Mouse (Mus musculus): Measurements from ENCODE around the gene Brpf1. TPM values are rescaled to one million over a fixed set of nuclear protein-coding genes. Genes with fewer than 3 reads are reported as not detected.

Brpf1 gene
- total and polyA plus RNA-seq, 2 experiments from 2014 or later, result 12.3 to 34.4 TPM

GRCm38 (mm10) chr6:113302258-113302657, 4.7 kb upstream of the Brpf1 start:
- Histone ChIP-seq H3K9ac (replicated peaks; ENCODE audit: low read length) (no peak overlapping the region), H3K9me3 (ENCODE audit: low read length) (no peaks in the 10 kb centered on the region), H3K4me3 (ENCODE audit: low read length) (no peak overlapping the region), H3K36me3 (ENCODE audit: insufficient read depth, low read length) (no peaks in the 10 kb centered on the region), H3K27me3 (ENCODE audit: insufficient read depth, low read length) (no peaks in the 10 kb centered on the region), H3K4me2 (ENCODE audit: low read depth, low read length) (no peak overlapping the region), H3K4me1 (ENCODE audit: insufficient read depth, low read length) (0 out of 2 replicates have a peak, but pooled peaks cover 3% of the 10 kb centered on the region), H3K27ac (no peak overlapping the region)
- 29% methylated on average over 3 of the region's 3 CpGs for WGBS
- DNase-seq (ENCODE audit: low spot score), result peak; percentile 58
- ATAC-seq, result no peak
- TF ChIP-seq CTCF (IDR thresholded peaks at IDR 0.05; ENCODE audit: low read depth), result peak; percentile 64

GRCm38 (mm10) chr6:113306322-113306985, 483 bp upstream of the Brpf1 start:
- TF ChIP-seq CTCF (IDR thresholded peaks at IDR 0.05; ENCODE audit: low read depth), result no peak
- ATAC-seq (peak; percentile 98), DNase-seq (ENCODE audit: low spot score) (peak; percentile 99)
- peaks cover 10% of the 10 kb centered on the region; the same call in 1 of the 2 replicates for H3K4me1 ChIP-seq (ENCODE audit: insufficient read depth, low read length)
- peak overlapping the region; percentile 95 for H3K9ac ChIP-seq (replicated peaks; ENCODE audit: low read length)
- peak overlapping the region; percentile 99 for H3K27ac ChIP-seq
- H3K4me2 ChIP-seq (ENCODE audit: low read depth, low read length), result peak overlapping the region; percentile 99
- H3K9me3 ChIP-seq (ENCODE audit: low read length), result no peaks in the 10 kb centered on the region
- under 1% methylated on average over 50 of the region's 50 CpGs for WGBS
- peak overlapping the region; percentile 97 for H3K4me3 ChIP-seq (ENCODE audit: low read length)
- peaks cover 8% of the 10 kb centered on the region for H3K36me3 ChIP-seq (ENCODE audit: insufficient read depth, low read length)
- no peaks in the 10 kb centered on the region for H3K27me3 ChIP-seq (ENCODE audit: insufficient read depth, low read length)

- H3K9ac ChIP-seq (replicated peaks; ENCODE audit: low read length), result peak overlapping the region; percentile 95
- no peaks in the 10 kb centered on the region for H3K27me3 ChIP-seq (ENCODE audit: insufficient read depth, low read length)
- DNase-seq (ENCODE audit: low spot score), result peak; percentile 37
- H3K27ac ChIP-seq, result peak overlapping the region; percentile 99
- H3K4me3 ChIP-seq (ENCODE audit: low read length), result peak overlapping the region; percentile 97
- H3K36me3 ChIP-seq (ENCODE audit: insufficient read depth, low read length), result peaks cover 8% of the 10 kb centered on the region
- no peak for ATAC-seq
- TF ChIP-seq CTCF (IDR thresholded peaks at IDR 0.05; ENCODE audit: low read depth), result no peak
- H3K4me1 ChIP-seq (ENCODE audit: insufficient read depth, low read length), result peaks cover 10% of the 10 kb centered on the region; the same call in 1 of the 2 replicates
- no peaks in the 10 kb centered on the region for H3K9me3 ChIP-seq (ENCODE audit: low read length)
- under 1% methylated on average over 29 of the region's 34 CpGs for WGBS
- H3K4me2 ChIP-seq (ENCODE audit: low read depth, low read length), result peak overlapping the region; percentile 99
These were observed 664 bp downstream of the Brpf1 start for GRCm38 (mm10) chr6:113307481-113308121.

- TF ChIP-seq CTCF (IDR thresholded peaks at IDR 0.05; ENCODE audit: low read depth), result peak; percentile 59
- peaks cover 10% of the 10 kb centered on the region; the same call in 1 of the 2 replicates for H3K4me1 ChIP-seq (ENCODE audit: insufficient read depth, low read length)
- DNase-seq (ENCODE audit: low spot score) (peak; percentile 86), ATAC-seq (no peak)
- H3K36me3 ChIP-seq (ENCODE audit: insufficient read depth, low read length), result peaks cover 9% of the 10 kb centered on the region
- peak overlapping the region; percentile 99 for H3K4me2 ChIP-seq (ENCODE audit: low read depth, low read length)
- H3K27me3 ChIP-seq (ENCODE audit: insufficient read depth, low read length), result no peaks in the 10 kb centered on the region
- H3K9me3 ChIP-seq (ENCODE audit: low read length), result no peaks in the 10 kb centered on the region
- WGBS, result 17% methylated on average over 5 of the region's 5 CpGs
- H3K27ac ChIP-seq, result peak overlapping the region; percentile 99
- peak overlapping the region; percentile 97 for H3K4me3 ChIP-seq (ENCODE audit: low read length)
- peak overlapping the region; percentile 95 for H3K9ac ChIP-seq (replicated peaks; ENCODE audit: low read length)
These were observed 1.2 kb downstream of the Brpf1 start for GRCm38 (mm10) chr6:113308141-113308540.

- WGBS, result 91% methylated on average over 3 of the region's 3 CpGs
- TF ChIP-seq CTCF (IDR thresholded peaks at IDR 0.05; ENCODE audit: low read depth), result no peak
- Histone ChIP-seq H3K4me2 (ENCODE audit: low read depth, low read length) (no peak overlapping the region), H3K4me1 (ENCODE audit: insufficient read depth, low read length) (no peaks in the 10 kb centered on the region), H3K4me3 (ENCODE audit: low read length) (no peak overlapping the region), H3K9me3 (ENCODE audit: low read length) (no peaks in the 10 kb centered on the region), H3K27ac (no peak overlapping the region), H3K27me3 (ENCODE audit: insufficient read depth, low read length) (no peaks in the 10 kb centered on the region), H3K9ac (replicated peaks; ENCODE audit: low read length) (no peak overlapping the region), H3K36me3 (ENCODE audit: insufficient read depth, low read length) (peaks cover 74% of the 10 kb centered on the region)
- ATAC-seq (no peak), DNase-seq (ENCODE audit: low spot score) (no peak)
These were observed 9.0 kb downstream of the Brpf1 start for GRCm38 (mm10) chr6:113315972-113316371.

GRCm38 (mm10) chr6:113326533-113327315, 19.8 kb downstream of the Brpf1 start, which contains the start of gene Ogg1:
Gene Ogg1 (plus strand): TSS chr6:113326972.
- no peak for TF ChIP-seq CTCF (IDR thresholded peaks at IDR 0.05; ENCODE audit: low read depth)
- Histone ChIP-seq H3K4me2 (ENCODE audit: low read depth, low read length) (peak within 1 kb of the TSS; percentile 87), H3K27me3 (ENCODE audit: insufficient read depth, low read length) (no peaks in the 10 kb centered on the region), H3K9ac (replicated peaks; ENCODE audit: low read length) (peak within 1 kb of the TSS; percentile 74), H3K36me3 (ENCODE audit: insufficient read depth, low read length) (peaks cover 36% of the 10 kb centered on the region), H3K4me1 (ENCODE audit: insufficient read depth, low read length) (peaks cover 4% of the 10 kb centered on the region; the same call in 1 of the 2 replicates), H3K9me3 (ENCODE audit: low read length) (no peaks in the 10 kb centered on the region), H3K4me3 (ENCODE audit: low read length) (peak within 1 kb of the TSS; percentile 54), H3K27ac (peak within 1 kb of the TSS; percentile 90)
- ATAC-seq, result peak; percentile 99
- DNase-seq (ENCODE audit: low spot score), result peak; percentile 98
- under 1% methylated on average over 52 of the region's 52 CpGs for WGBS
